Mouse (Mus musculus): ENCODE measurements around the gene AC124108.1.

The AC124108.1 gene

GRCm38 (mm10) chr1:132191093-132191785, at the start of gene AC124108.1, which contains the start of gene Lemd1:
Gene AC124108.1, plus strand, starts transcription at chr1:132191457.
Gene Lemd1, plus strand, starts transcription at chr1:132191431.
- in situ Hi-C loops (cut with MboI, MseI): no loop called here

DNA sequence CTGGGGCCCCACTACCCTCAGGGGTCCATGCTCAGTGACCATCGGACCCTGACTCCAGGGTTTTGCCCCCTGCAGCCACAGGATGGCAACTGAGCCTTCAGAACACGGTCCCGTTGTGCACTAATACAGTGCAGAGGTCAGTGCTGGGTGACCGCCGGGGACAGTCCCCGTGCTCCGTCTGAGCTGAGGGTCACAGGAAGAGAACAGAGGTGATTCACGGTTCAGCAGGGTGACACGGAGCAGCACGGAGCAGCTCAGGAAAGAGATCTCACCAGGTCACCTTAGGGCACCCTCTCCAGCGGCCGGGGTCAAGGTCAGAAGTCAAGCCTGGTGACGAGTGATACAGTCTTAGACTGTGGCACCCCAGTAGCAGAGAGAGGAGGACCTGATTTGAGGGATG, 49.5 kb upstream of the AC124108.1 start:
- in situ Hi-C loops (cut with MboI, MseI): no loop called here

GRCm38 (mm10) chr1:132143079-132143478, 48.2 kb upstream of the AC124108.1 start:
- in situ Hi-C loops (cut with MboI, MseI): no loop called here

- in situ Hi-C loops (cut with MboI, MseI): no loop called here
Observed at GRCm38 (mm10) chr1:132143730-132144129, 47.5 kb upstream of the AC124108.1 start.

DNA sequence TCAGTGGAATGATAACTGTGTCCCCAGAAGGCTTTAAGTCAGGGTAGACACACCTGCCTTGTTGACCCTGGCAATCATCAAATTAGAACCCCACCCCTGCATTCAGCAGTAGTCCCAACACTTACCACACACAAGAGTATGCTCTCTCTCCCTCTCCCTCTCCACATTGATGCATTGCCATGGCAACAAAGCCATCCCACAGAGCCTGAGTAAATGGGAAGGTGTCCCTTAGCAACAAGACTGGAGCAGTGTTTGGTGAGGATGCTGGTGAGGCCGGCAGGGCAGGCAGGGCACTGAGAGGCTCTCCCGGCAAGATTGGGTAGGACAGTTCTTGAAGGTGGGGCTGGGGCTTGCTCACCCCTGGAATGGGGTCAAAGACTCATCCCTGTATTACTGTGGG, 47.0 kb upstream of the AC124108.1 start:
- in situ Hi-C loops (cut with MboI, MseI): no loop called here

DNA sequence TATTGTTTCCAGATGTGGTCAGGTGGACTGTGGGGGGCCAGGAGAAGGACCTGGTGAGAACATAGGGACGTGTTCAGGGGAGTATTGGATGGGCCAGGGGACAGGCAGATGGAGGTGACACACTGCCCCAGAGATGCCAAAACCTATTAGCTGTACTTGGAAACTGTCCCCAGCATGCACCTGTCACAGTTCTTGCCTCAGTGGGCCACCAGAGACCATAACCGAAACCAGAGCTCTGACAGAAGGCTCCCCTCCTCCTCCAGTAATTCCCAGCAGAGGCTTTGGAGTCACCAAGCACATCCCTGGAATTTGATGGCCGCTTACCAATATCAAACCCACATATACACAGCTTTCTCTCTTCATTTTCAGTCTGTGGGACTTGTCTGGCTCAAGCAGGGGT, 46.4 kb upstream of the AC124108.1 start:
- in situ Hi-C loops (cut with MboI, MseI): no loop called here

DNA sequence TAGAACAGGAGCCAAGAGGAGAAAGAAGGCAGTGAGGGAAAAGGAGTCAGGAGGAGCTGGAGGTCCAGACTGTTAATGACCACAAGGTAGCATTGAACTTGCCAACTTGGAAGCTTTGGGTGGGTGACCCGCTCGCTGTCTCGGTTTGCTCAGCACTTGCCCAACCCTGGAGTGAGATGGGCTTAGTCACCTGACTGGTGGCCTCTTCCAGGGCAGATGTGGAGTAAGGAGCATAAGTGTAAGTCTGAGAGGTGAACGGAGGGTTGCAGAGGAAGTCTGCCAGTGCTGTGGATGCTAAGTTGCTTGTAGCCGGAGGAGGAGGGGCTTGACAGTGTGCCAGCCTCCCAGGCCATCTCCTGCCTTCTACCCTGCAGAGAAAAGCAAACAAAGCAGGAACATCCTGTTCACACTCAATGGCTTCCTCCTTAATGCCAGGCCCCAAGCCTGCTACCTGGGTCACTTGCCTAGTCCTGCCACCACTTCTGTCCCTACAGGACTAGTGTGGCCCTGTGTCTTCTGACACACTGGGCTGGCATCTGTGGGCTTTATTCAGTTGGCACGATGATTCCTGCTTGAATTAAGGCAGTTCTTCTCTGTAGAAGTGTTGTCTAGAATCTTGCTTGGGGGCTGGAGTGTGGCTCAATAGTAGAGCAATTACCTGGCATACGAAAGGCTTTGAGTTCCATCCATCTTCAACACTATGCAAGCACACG, 45.1 kb upstream of the AC124108.1 start:
- in situ Hi-C loops (cut with MboI, MseI): no loop called here

DNA sequence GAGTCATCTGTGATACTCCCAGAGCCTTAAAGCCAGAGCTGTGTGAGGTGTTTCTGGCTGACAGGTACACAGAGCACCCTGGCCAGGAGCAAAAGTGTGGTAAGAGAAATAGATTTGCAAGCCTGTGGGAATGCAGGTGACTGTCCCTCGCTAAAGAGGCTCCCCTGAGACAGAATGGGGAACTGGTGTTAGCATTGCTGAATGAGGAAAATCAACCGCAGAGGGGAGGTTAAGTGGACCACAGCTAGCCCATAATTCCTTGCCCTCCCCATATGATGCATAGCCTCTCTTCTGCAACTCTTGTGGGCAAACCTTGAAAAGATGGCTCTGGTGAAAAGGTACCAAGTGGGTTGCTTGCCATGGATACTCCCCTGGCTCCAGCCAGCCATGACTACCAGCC, 41.8 kb upstream of the AC124108.1 start:
- in situ Hi-C loops (cut with MboI, MseI): no loop called here

DNA sequence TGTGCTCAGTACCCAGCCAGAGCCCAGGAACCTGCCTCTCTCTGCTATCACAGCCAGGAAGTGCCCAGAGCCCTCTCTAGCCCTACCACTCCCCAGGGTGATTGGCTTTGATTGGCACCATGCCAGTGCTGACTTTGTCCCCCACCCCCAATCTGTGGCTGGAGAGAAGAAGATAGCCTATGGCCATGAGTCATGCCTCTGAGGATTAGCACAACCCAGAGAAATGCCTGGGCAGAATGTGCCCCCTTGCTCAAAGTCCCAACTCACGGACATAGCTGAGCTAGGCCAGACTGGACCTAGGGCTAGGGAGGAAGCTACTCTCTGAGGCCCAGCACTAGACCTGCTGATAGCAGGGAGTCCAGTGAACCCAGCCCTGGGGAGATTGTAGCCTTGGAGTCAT, 41.1 kb upstream of the AC124108.1 start:
- in situ Hi-C loops (cut with MboI, MseI): no loop called here

DNA sequence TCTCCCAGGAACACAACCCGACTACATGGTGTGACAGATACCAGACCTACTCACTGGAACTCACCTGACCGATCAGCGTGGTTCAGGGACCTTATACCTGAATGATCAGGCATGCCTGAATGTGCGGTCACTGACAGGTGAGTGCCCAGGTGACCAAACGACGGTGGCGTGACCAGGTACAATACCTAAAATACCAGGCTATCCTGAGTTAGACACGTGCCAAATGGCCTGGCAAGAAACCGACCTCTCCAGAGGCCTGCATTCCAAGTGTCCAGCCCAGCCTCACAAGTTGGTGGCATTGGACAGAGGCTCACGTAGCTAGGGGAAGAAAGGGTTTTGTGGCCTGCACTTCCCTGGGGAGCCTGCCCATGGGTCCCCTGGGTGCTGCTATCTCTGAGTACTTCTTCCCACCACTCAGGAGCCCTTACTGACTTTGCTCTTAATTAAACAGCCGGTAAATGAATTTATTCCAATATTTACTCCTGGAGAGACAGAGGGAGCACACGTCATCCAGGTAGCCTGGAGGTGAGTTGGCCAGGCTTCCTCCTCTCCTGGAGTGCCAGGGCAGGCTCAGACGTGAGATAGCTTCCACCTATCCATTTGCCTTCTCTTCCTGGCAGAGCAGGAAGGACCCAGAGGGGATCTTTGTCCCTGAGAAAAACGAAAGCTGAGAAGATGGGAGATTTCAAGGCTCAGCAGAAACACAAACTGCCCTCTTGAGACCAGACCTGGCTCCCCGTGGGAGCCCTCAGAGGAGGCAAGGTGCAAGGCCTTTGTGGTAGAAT, 40.2 kb upstream of the AC124108.1 start:
- in situ Hi-C loops (cut with MboI, MseI): no loop called here

DNA sequence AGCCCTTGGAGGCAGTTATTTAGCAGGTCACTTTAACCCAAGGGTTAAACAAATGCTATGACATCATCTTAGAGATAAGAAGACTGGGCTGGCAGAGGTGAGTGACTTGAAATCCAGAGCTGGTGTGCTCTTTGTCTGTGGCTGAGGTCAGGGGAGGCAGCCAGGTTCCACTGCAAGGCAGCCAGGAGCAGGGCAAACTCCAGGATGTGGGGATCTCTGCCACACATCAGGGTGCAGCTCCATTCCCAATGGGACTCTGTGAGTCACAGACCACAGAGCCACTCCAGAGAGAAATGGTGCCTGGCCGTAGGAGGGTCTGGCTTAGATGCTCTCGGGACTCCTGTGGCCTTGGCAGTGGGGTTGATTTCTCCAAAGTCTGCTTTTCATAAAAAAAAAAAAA, 39.3 kb upstream of the AC124108.1 start:
- in situ Hi-C loops (cut with MboI, MseI): no loop called here

DNA sequence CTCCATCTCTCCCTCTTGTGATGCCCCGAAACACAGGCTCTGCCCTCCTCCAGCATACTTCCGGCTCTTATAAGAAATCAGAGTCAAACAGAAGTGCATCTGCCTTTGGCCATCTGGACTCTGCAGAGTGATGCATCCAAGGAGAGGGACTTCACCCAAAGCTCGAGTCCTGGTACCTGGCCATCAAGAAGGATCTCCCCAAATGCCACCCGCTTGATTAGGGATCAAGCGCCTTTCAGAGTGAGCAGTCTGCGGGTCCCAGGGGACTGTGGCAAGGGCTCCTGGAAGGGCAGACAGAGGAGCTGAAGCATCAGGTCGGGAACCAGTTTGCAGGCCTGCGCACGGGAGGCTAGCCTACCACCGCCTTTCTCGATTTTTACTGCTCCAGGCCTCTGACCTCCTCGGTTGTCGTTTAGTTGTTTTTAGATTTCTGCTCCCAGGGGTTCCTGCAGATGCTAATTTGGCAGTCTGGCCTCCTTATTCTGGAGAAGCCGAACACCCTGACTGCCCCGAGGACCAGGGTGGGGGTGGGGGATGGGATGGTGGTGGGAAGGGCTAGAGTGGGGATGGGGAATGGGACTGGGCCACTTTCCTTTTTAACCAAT, 38.1 kb upstream of the AC124108.1 start:
- in situ Hi-C loops (cut with MboI, MseI): no loop called here

- in situ Hi-C loops (cut with MboI, MseI): no loop called here
Observed at GRCm38 (mm10) chr1:132153691-132154090, 37.6 kb upstream of the AC124108.1 start.

GRCm38 (mm10) chr1:132155737-132156136, 35.5 kb upstream of the AC124108.1 start:
- in situ Hi-C loops (cut with MboI, MseI): loop anchor here (5.0 kb wide), 1 partner anchor 33 kb away; no protein-coding TSS in a partner anchor

DNA sequence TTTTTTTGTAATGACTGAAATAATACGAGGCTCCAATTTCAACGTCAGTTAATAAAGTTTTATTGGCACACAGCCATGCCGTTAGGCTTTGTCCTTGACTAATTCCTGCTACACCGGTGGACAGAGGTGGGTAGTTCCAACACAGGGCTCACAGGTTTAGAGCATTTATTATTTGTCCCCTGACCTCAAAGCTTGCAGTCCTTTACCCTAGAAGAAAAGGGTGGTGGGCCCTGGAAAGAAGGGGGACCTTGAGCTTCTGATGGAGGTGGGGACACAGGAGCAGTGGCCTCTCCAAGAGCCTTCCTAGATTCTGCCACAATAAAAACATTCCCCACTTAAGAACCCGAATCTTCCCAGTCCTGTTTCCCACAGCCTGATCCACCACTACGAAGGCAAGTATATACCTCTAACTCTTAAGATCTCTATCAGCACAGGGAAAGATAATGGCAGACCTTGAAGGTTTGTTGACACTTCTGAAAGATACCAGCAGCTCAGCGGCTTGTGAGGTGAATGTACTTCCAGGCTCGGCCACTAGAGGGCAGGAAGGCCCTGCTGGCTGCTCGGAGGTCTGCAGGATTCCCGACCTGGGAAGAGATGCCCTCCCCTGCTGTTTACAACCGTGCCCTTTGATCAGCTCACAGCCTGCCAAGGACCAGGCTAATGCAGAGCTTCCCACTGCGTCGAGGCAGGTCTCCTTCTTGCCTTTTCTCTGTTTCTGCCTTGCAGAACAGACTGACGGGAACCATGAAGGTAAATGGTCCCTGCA, 34.1 kb upstream of the AC124108.1 start:
- in situ Hi-C loops (cut with MboI, MseI): loop anchor here (5.0 kb wide), 1 partner anchor 35 kb away; no protein-coding TSS in a partner anchor

DNA sequence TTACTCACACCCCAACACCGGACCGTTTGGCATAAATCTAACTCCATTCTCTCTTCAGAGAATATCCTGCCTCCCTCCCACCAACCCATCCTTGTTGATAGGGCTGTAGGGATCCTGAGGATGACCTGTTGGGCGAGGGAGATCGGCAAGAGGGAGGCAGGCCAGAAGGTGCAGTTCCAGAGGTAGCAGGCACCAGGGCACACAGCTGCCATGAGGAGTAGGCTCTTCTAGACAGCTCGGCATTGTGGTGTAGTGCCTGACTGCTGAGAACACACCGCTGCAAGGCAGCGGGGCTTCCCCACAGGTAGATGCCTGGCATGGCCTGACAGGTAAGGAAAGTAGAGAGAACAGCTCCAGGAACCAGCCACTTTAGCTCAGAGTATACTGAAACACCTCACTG, 33.4 kb upstream of the AC124108.1 start:
- in situ Hi-C loops (cut with MboI, MseI): loop anchor here (5.0 kb wide), 1 partner anchor 36 kb away; no protein-coding TSS in a partner anchor

GRCm38 (mm10) chr1:132158741-132159140, 32.5 kb upstream of the AC124108.1 start:
- in situ Hi-C loops (cut with MboI, MseI): loop anchor here (5.0 kb wide), 1 partner anchor 36 kb away; no protein-coding TSS in a partner anchor

GRCm38 (mm10) chr1:132159681-132160080, 31.6 kb upstream of the AC124108.1 start:
- in situ Hi-C loops (cut with MboI, MseI): loop anchor here (5.0 kb wide), 2 partner anchors 37 to 48 kb away; no protein-coding TSS in a partner anchor

GRCm38 (mm10) chr1:132161211-132161880, 29.9 kb upstream of the AC124108.1 start:
- in situ Hi-C loops (cut with MboI, MseI): loop anchor here (5.0 kb wide), 1 partner anchor 46 kb away; no protein-coding TSS in a partner anchor

DNA sequence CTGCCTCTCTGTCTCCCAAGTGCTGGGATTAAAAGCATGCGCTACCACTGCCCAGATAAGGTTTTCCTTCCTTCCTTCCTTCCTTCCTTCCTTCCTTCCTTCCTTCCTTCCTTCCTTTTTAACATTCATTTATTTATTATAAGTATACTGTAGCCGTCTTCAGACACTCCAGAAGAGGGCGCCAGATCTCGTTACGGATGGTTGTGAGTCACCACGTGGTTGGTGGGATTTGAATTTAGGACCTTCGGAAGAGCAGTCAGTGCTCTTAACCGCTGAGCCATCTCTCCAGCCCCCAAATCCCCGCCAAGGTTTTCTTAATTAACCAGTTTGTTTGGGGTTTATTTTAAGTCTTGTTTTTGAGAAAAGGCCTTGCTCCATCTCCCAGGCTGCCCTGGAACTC, 28.6 kb upstream of the AC124108.1 start:
- in situ Hi-C loops (cut with MboI, MseI): loop anchor here (5.0 kb wide), 1 partner anchor 45 kb away; no protein-coding TSS in a partner anchor
